9 mouse cellular contexts compared by ENCODE assay signal in genomic region chr1:127338833-127339487, GRCm38 (mm10).
DNase-seq lines count a peak whose midpoint lies in the region; ATAC-seq and TF ChIP-seq lines count a peak whose summit lies in the region.
"Had no signal": no experiment of that assay in that cellular context is flagged by ENCODE, and none has a peak within 500 bp of the region (broad histone marks: within the 10 kb centered on the region; RNA-seq: fewer than 3 reads in every experiment).

No protein-coding gene starts in this region.

- WGBS in forebrain, embryonic 14.5 days, result 52% methylated on average over 9 of the region's 9 CpGs
- WGBS in hindbrain, postnatal 0 days, result 29% methylated on average over 9 of the region's 9 CpGs

- peak; percentile 95 for DNase-seq in heart, adult 11 months
- DNase-seq in heart, postnatal 25 days (ENCODE audit: low spot score), result no peak
- peak; percentile 19 for DNase-seq in adrenal gland, adult 8-10 months
- DNase-seq in forebrain, embryonic 14.5 days (ENCODE audit: low spot score), result peak; percentile 59
- peak; percentile 79 for DNase-seq in hindbrain, postnatal 0 days (ENCODE audit: low spot score)
- DNase-seq in left cerebral cortex, adult 11 months (ENCODE audit: low spot score), result no peak
- DNase-seq in layer of hippocampus, adult 18-20 months (ENCODE audit: low spot score in 2 of 2), result no peak
- no peak for DNase-seq in neural tube, embryonic 10.5 days (ENCODE audit: extremely low spot score, low spot score)

- H3K4me3 ChIP-seq in forebrain, embryonic 14.5 days (ENCODE audit: low read depth, low read length), result no peak overlapping the region
- no peak overlapping the region for H3K4me3 ChIP-seq in hindbrain, postnatal 0 days (ENCODE audit: low read length)
- H3K4me3 ChIP-seq: liver, embryonic 15.5 days had no signal

- no peaks in the 10 kb centered on the region for H3K27me3 ChIP-seq in forebrain, embryonic 14.5 days (replicated peaks; ENCODE audit: control insufficient read depth, insufficient read depth, low read length)
- no peaks in the 10 kb centered on the region for H3K27me3 ChIP-seq in hindbrain, postnatal 0 days (ENCODE audit: insufficient read depth, low read length)
- H3K27me3 ChIP-seq: liver, embryonic 15.5 days had no signal

- no peaks in the 10 kb centered on the region for H3K36me3 ChIP-seq in forebrain, embryonic 14.5 days (ENCODE audit: control insufficient read depth, insufficient read depth, low read length)
- H3K36me3 ChIP-seq in hindbrain, postnatal 0 days (ENCODE audit: insufficient read depth, low read length), result no peaks in the 10 kb centered on the region
- H3K36me3 ChIP-seq: liver, embryonic 15.5 days had no signal

- no peak overlapping the region for H3K27ac ChIP-seq in forebrain, embryonic 14.5 days (ENCODE audit: low read depth, low read length)
- H3K27ac ChIP-seq in hindbrain, postnatal 0 days, result no peak overlapping the region; the same call in 1 of the 2 replicates
- H3K27ac ChIP-seq: liver, embryonic 15.5 days had no signal

- intact Hi-C loops in heart, postnatal 25 days (cut with DNase I), result no loop called here

- H3K9ac ChIP-seq in forebrain, embryonic 14.5 days (ENCODE audit: low read length), result no peak overlapping the region
- H3K9ac ChIP-seq in hindbrain, postnatal 0 days (replicated peaks; ENCODE audit: low read length), result no peak overlapping the region
- H3K9ac ChIP-seq: liver, embryonic 15.5 days had no signal

- peak; percentile 71; the same call in 1 of the 2 replicates for ATAC-seq in forebrain, embryonic 14.5 days
- peak; percentile 80 for ATAC-seq in hindbrain, postnatal 0 days

- H3K4me1 ChIP-seq in forebrain, embryonic 14.5 days (ENCODE audit: control insufficient read depth, insufficient read depth, low read length), result peaks cover 13% of the 10 kb centered on the region; the same call in 1 of the 2 replicates
- peaks cover 11% of the 10 kb centered on the region for H3K4me1 ChIP-seq in hindbrain, postnatal 0 days (ENCODE audit: insufficient read depth, low read length)
- H3K4me1 ChIP-seq: liver, embryonic 15.5 days had no signal

- TF ChIP-seq CTCF in hindbrain, postnatal 0 days (IDR thresholded peaks at IDR 0.05; ENCODE audit: low read depth), result no peak

- H3K4me2 ChIP-seq in forebrain, embryonic 14.5 days (ENCODE audit: low read length), result no peak overlapping the region
- no peak overlapping the region for H3K4me2 ChIP-seq in hindbrain, postnatal 0 days (ENCODE audit: low read depth, low read length)
- H3K4me2 ChIP-seq: liver, embryonic 15.5 days had no signal

- no peaks in the 10 kb centered on the region for H3K9me3 ChIP-seq in forebrain, embryonic 14.5 days (replicated peaks; ENCODE audit: control insufficient read depth, low read length)
- no peaks in the 10 kb centered on the region for H3K9me3 ChIP-seq in hindbrain, postnatal 0 days (ENCODE audit: low read length)
- H3K9me3 ChIP-seq: liver, embryonic 15.5 days had no signal

Comparison
In these comparisons a context has a peak if more than half of its experiments do, and no peak if none do; other contexts are left out.
1. DNase-seq: peak in heart, adult 11 months (single experiment), adrenal gland, adult 8-10 months (single experiment), forebrain, embryonic 14.5 days (single experiment) and hindbrain, postnatal 0 days (single experiment); none in heart, postnatal 25 days (single experiment), left cerebral cortex, adult 11 months (single experiment), layer of hippocampus, adult 18-20 months (0 of 2) and neural tube, embryonic 10.5 days (single experiment).